Mouse (Mus musculus) heart, embryonic 15.5 days (tissue): ENCODE results near the gene Ccdc62. TPM values are rescaled to one million over a fixed set of nuclear protein-coding genes. Genes with fewer than 3 reads are reported as not detected.

ENCODE experiments used
- ATAC-seq: fragments of 200-750 bp; cut with Nextera tagmentation; replicated peaks from 2 replicates; pipeline ENCODE4 v1.8.0; 2017; ENCODE audit warnings: low read depth, moderate TSS enrichment; ENCODE audit not compliant: insufficient number of reproducible peaks, insufficient read depth, low FRiP score
- H3K27ac ChIP-seq: fragments of 300-500 bp; sonication (generic); 2 replicates; pipeline ENCODE4 v1.5.1; 2015; ENCODE audit warnings: mild to moderate bottlenecking, inconsistent platforms
- H3K27me3 ChIP-seq: fragments of 300-500 bp; sonication (generic); 2 replicates; pipeline ENCODE4 v1.6.1; 2015; ENCODE audit warnings: inconsistent platforms
- H3K36me3 ChIP-seq: fragments of 300-500 bp; sonication (generic); 2 replicates; pipeline ENCODE4 v1.6.1; 2015; ENCODE audit warnings: mild to moderate bottlenecking, inconsistent platforms
- H3K4me1 ChIP-seq: fragments of 300-500 bp; sonication (generic); replicated peaks from 2 replicates; pipeline ENCODE4 v1.6.1; 2015; ENCODE audit warnings: inconsistent platforms
- H3K4me2 ChIP-seq: fragments of 300-500 bp; sonication (generic); 2 replicates; pipeline ENCODE4 v1.6.1; 2015; ENCODE audit warnings: inconsistent platforms, mild to moderate bottlenecking, moderate library complexity
- H3K4me3 ChIP-seq: fragments of 300-500 bp; sonication (generic); 2 replicates; pipeline ENCODE4 v1.5.1; 2015; ENCODE audit warnings: mild to moderate bottlenecking, inconsistent platforms
- H3K9ac ChIP-seq: fragments of 300-500 bp; sonication (generic); 2 replicates; pipeline ENCODE4 v1.6.1; 2015; ENCODE audit warnings: mild to moderate bottlenecking, inconsistent platforms
- H3K9me3 ChIP-seq: fragments of 300-500 bp; sonication (generic); replicated peaks from 2 replicates; pipeline ENCODE4 v1.6.1; 2016; ENCODE audit warnings: inconsistent platforms
- WGBS: fragments of 180-500 bp; shearing (Covaris S2); methylation state at CpG from one replicate; pipeline ENCODE4 v1.1.7; 2015; ENCODE audit warnings: mixed read lengths; 5-methylcytosine and 5-hydroxymethylcytosine counted together
- polyA plus RNA-seq: library from polyadenylated mRNA; unstranded; fragments of >200 nt; fragmentation: Nextera tagmentation; extraction: Ambion mirVana; gene quantifications from 2 replicates; pipeline ENCODE4 v1.2.1, GENCODE M21; 2015

Gene Ccdc62
- polyA plus RNA-seq, 1 experiment from 2014 or later: 4.8 TPM

GRCm38 (mm10) chr5:123970576-123970975 is 40.1 kb downstream of the Ccdc62 start:
- H3K9me3 ChIP-seq: no peaks in the 10 kb centered on the region
- no peak for ATAC-seq

DNA sequence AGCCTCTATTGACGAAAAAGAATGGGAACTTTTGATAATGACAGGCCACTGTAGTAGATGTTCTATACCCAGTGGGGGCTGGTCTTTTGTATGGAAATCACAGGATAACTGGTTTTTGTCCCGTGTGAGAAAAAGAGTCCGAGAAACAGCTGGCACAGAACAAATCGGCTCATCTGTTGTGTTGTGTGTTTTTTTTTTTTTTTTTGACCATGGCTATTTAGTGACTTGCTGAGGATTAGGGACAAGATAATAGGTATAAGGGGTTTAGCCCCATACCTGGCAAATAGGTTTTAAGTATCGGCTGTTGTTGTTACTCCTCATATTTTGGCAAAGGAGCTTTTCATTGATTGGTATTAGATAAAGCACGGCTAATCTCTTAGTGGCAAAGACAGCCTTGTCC is 42.0 kb downstream of the Ccdc62 start:
- Histone ChIP-seq H3K9ac (no peak overlapping the region), H3K36me3 (no peaks in the 10 kb centered on the region), H3K4me3 (no peak overlapping the region), H3K4me1 (peaks cover 30% of the 10 kb centered on the region), H3K27ac (no peak overlapping the region), H3K4me2 (no peak overlapping the region), H3K9me3 (no peaks in the 10 kb centered on the region), H3K27me3 (no peaks in the 10 kb centered on the region; the same call in 1 of the 2 replicates)
- no peak for ATAC-seq
- WGBS: 71% methylated on average over 6 of the region's 6 CpGs

More at GRCm38 (mm10) chr5:123970576-123970975, 40.1 kb downstream of the Ccdc62 start:
- no peak overlapping the region for H3K4me3 ChIP-seq
- peaks cover 19% of the 10 kb centered on the region for H3K4me1 ChIP-seq
- H3K27me3 ChIP-seq: no peaks in the 10 kb centered on the region; the same call in 1 of the 2 replicates
- WGBS: 81% methylated on average over 4 of the region's 4 CpGs
- H3K9ac ChIP-seq: no peak overlapping the region
- no peaks in the 10 kb centered on the region for H3K36me3 ChIP-seq
- H3K4me2 ChIP-seq: no peak overlapping the region
- no peak overlapping the region for H3K27ac ChIP-seq

DNA sequence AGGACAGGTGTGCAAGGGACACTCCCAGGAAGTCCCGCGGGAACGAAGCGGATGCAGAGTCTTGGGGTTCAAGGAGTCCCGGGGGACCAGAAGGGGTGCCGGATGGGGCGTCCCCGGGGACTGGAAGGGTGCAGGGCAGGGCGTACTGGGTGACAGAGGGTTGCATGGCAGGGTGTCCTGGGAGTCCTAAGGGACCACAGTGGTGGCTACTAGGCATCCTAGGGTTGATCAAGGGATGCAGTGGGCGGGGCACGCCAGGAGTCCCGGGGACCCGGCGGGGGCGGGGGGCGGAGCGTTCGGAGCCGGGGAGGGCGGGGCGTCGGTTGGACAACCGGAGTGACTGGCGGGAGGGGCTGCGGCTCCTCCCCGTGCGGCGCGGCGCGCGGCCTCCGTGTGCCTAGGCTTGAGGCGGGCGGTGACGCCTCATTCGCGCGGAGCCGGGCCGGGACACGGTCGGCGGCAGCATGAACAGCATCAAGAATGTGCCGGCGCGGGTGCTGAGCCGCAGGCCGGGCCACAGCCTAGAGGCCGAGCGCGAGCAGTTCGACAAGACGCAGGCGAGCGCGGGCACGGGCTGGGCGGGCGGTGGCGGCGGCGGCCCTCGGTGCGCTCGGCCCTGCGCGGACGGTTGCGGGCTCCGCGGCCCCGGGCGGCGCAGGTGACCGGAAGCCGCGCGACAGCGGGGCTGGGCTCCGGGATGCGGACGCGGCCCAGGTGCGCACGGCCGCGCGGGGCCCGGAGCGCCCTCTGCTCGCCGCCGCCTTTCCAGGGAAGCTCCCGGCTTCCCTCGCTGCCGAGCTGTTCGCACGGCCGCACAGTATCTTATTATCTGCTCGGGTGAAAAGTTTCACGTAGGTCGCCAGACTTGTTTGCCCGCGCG is 43.1 kb downstream of the Ccdc62 start, which contains the start of gene Hip1r:
Gene Hip1r, plus strand, starts transcription at position 330 of the 880 bp plus-strand sequence.
- WGBS: 2% methylated on average over 70 of the region's 106 CpGs
- Histone ChIP-seq H3K4me2 (peak within 1 kb of the TSS; percentile 98), H3K27ac (peak within 1 kb of the TSS; percentile 55; the same call in 1 of the 2 replicates), H3K4me3 (peak within 1 kb of the TSS; percentile 82), H3K9me3 (no peaks in the 10 kb centered on the region), H3K36me3 (no peaks in the 10 kb centered on the region), H3K9ac (peak within 1 kb of the TSS; percentile 78), H3K4me1 (peaks cover 39% of the 10 kb centered on the region), H3K27me3 (no peaks in the 10 kb centered on the region; the same call in 1 of the 2 replicates)
- ATAC-seq: peak; percentile 71

- Histone ChIP-seq H3K4me2 (peak overlapping the region; percentile 98), H3K4me3 (peak overlapping the region; percentile 82), H3K9ac (peak overlapping the region; percentile 78), H3K36me3 (no peaks in the 10 kb centered on the region), H3K4me1 (peaks cover 42% of the 10 kb centered on the region), H3K27ac (peak overlapping the region; percentile 55; the same call in 1 of the 2 replicates), H3K9me3 (no peaks in the 10 kb centered on the region), H3K27me3 (no peaks in the 10 kb centered on the region; the same call in 1 of the 2 replicates)
- under 1% methylated on average over 14 of the region's 14 CpGs for WGBS
- no peak for ATAC-seq
Observed at GRCm38 (mm10) chr5:123974179-123974485, 43.7 kb downstream of the Ccdc62 start.

- Histone ChIP-seq H3K9me3 (no peaks in the 10 kb centered on the region), H3K9ac (no peak overlapping the region), H3K4me3 (peak overlapping the region; percentile 82), H3K4me1 (peaks cover 47% of the 10 kb centered on the region), H3K27me3 (no peaks in the 10 kb centered on the region; the same call in 1 of the 2 replicates), H3K36me3 (no peaks in the 10 kb centered on the region), H3K4me2 (peak overlapping the region; percentile 98), H3K27ac (no peak overlapping the region)
- ATAC-seq: no peak
- 46% methylated on average over 11 of the region's 11 CpGs for WGBS
Observed at GRCm38 (mm10) chr5:123974616-123975111, 44.2 kb downstream of the Ccdc62 start.

DNA sequence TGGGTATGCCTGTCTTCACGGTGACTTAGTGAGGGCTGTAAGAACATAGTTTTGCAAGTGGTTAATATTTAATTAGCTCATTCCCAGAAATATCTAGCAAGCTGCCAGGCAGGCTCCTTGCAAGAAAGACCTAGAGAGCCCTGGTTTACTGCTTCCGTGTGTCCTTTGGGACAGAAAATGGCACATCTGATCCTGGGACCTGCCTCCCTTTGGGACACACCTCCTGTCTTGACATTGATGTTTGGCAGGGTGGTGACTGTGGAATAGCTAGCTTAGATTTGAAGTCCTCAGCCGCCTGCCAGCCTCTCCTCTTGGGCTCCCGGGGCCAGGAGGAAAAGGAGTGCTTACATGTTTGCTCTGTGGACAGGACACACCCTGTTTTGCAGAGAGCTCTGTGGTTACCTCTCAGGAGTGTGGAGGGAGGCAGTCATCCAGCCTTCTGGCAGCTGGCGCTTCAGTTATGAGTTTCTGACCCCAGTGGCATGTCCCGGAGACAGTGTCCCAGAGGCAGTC is 45.2 kb downstream of the Ccdc62 start:
- 0 out of 2 replicates have a peak overlapping the region, but pooled peaks have one; percentile 12 for H3K27ac ChIP-seq
- no peak overlapping the region; the same call in 1 of the 2 replicates for H3K4me2 ChIP-seq

DNA sequence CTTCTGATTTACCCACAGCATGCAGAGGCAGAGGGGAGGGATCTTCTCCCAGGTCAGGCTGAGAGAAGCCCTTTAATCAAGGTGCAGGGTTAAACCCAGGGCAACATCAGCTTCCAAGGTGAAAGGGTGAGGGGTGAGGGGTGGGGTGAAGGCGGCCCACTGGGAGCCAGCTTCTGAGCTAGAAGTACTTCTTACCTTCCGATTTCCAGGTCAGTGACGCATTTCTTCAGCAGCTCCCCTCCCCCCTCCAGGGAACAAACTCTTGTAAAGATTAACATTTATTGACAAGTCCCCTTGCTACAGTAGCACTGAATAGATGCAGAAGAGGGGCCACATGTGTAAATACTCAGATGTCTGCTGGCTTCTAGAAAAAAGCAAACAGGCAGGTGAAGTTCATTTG is 46.8 kb downstream of the Ccdc62 start:
- Histone ChIP-seq H3K4me3 (no peak overlapping the region), H3K4me2 (no peak overlapping the region), H3K4me1 (peaks cover 69% of the 10 kb centered on the region), H3K27me3 (no peaks in the 10 kb centered on the region; the same call in 1 of the 2 replicates), H3K9ac (no peak overlapping the region), H3K27ac (no peak overlapping the region), H3K36me3 (no peaks in the 10 kb centered on the region), H3K9me3 (no peaks in the 10 kb centered on the region)
- WGBS: 69% methylated on average over 3 of the region's 3 CpGs
- ATAC-seq: no peak

More for the DNA sequence above, 45.2 kb downstream of the Ccdc62 start:
- no peaks in the 10 kb centered on the region; the same call in 1 of the 2 replicates for H3K27me3 ChIP-seq
- peaks cover 56% of the 10 kb centered on the region for H3K4me1 ChIP-seq
- H3K9me3 ChIP-seq: no peaks in the 10 kb centered on the region
- H3K36me3 ChIP-seq: no peaks in the 10 kb centered on the region
- no peak for ATAC-seq
- H3K4me3 ChIP-seq: no peak overlapping the region
- 45% methylated on average over 6 of the region's 6 CpGs for WGBS
- H3K9ac ChIP-seq: peak overlapping the region; percentile 9; the same call in 1 of the 2 replicates

GRCm38 (mm10) chr5:123978131-123978530 is 47.7 kb downstream of the Ccdc62 start:
- H3K4me3 ChIP-seq: no peak overlapping the region
- WGBS: 68% methylated on average over 5 of the region's 5 CpGs
- H3K4me1 ChIP-seq: peaks cover 74% of the 10 kb centered on the region
- H3K36me3 ChIP-seq: no peaks in the 10 kb centered on the region
- H3K4me2 ChIP-seq: no peak overlapping the region
- ATAC-seq: no peak
- no peak overlapping the region for H3K27ac ChIP-seq
- no peaks in the 10 kb centered on the region for H3K9me3 ChIP-seq
- no peaks in the 10 kb centered on the region; the same call in 1 of the 2 replicates for H3K27me3 ChIP-seq
- no peak overlapping the region for H3K9ac ChIP-seq

- H3K27ac ChIP-seq: peak overlapping the region; percentile 64
- H3K4me1 ChIP-seq: peaks cover 71% of the 10 kb centered on the region
Observed at GRCm38 (mm10) chr5:123979221-123979979, 48.9 kb downstream of the Ccdc62 start.

DNA sequence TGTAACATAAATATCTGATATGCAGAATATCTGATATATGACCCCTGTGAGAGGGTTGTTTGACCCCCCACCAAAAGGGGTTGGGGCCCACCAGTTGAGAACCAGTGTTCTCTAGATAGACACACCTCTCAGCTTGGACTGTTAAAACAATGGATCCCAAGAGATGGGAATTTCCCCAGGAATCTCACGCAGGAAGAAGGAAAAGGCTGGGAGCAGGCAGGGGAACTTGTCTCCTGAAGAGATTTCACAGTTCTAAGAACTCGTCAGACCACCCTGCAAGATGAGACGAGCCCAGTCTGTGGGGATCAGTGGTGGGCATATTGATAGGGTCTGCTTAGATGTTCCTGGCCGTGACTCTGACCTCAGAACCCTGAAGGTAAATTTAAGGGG is 49.5 kb downstream of the Ccdc62 start:
- 60% methylated on average over 4 of the region's 4 CpGs for WGBS
- Histone ChIP-seq H3K4me3 (no peak overlapping the region), H3K9ac (no peak overlapping the region), H3K27ac (peak overlapping the region; percentile 64), H3K9me3 (no peaks in the 10 kb centered on the region), H3K27me3 (no peaks in the 10 kb centered on the region), H3K36me3 (no peaks in the 10 kb centered on the region), H3K4me1 (peaks cover 69% of the 10 kb centered on the region), H3K4me2 (peak overlapping the region; percentile 3; the same call in 1 of the 2 replicates)
- ATAC-seq: no peak

More at GRCm38 (mm10) chr5:123979221-123979979, 48.9 kb downstream of the Ccdc62 start:
- no peaks in the 10 kb centered on the region for H3K9me3 ChIP-seq
- ATAC-seq: no peak
- no peaks in the 10 kb centered on the region for H3K27me3 ChIP-seq
- no peak overlapping the region for H3K9ac ChIP-seq
- 73% methylated on average over 18 of the region's 18 CpGs for WGBS
- H3K4me2 ChIP-seq: no peak overlapping the region
- H3K36me3 ChIP-seq: no peaks in the 10 kb centered on the region
- no peak overlapping the region for H3K4me3 ChIP-seq
